Mouse (Mus musculus) cerebellum, adult 9-10 months (tissue): ENCODE data around the gene Psmb6.
"Not testable (repeated sequence)": the region's sequence is repeated elsewhere in the genome, so short reads cannot be mapped to it uniquely, and the experiment has no call there.

Experiments used
- DNase-seq: peaks from one replicate; pipeline ENCODE4 v3.0.0; 2022

The Psmb6 gene

DNA sequence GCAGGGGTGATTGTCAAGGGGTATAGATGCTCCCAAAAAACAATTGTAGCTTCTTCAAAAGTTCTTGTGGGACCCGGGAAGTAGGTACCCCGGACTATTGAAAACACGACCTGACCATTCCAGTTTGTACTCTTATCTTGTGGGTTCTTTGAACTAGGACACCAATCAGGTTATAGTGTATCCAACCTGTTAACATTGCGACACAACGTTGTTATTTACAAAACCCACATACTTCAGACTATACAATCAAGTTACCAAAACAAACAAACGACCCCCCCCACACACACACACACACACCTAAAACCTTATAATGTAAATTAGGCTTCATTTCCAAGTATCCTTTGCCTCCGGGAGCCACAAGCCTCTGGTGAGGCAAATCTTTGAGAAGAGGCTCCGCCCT is 385 bp upstream of the Psmb6 start:
- DNase-seq = peak; percentile 43

DNA sequence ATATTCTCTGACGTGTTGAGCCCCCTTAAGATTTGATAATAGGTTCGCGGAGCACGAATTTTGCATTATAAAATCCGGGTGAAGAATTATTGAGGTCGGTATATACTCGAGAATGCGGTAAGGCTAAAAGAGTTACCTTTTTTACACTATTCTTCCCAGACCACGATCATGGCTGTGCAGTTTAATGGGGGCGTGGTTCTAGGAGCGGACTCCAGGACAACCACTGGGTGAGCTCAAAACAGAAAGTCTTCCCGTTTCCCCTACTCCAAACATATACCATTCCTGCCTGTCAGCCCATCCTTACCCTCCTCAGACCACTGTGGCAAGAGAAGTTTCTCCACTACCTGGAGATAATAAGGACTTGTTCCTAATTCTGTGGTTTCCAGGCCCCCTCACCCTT is 559 bp downstream of the Psmb6 start:
- DNase-seq = no peak

DNA sequence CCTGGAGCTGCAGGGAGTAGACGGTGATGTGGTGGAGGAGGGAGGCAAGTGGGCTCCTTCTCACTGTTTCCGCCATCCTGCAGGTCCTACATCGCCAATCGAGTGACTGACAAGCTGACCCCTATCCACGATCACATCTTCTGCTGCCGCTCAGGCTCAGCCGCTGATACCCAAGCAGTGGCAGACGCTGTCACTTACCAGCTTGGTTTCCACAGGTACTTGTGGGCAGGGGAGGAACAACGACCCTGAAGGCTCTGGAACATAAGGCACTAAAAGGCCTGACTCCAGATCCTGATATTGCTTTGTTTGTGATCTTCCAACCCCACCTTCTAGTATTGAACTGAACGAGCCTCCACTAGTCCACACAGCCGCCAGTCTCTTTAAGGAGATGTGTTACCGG is 1.0 kb downstream of the Psmb6 start:
- no peak for DNase-seq

DNA sequence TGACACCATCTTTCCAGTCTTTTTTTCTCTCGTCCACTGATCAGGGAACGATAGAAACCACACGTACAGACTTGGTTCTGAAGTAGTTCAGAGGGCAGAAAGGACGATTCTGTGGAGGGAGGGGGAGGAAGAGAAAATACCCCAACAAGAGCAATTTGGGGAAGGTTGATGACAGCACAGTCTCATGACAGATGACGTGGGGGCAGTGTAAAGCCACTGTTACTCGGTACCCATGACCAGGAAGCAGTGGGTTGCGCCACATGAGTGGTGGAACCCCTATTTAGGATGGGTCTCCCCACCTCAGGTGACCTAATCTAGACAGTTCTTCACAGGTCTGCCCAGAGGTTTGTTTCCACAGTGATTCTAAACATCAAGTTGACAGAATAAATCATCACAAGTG is 3.4 kb downstream of the Psmb6 start:
- DNase-seq = no peak

DNA sequence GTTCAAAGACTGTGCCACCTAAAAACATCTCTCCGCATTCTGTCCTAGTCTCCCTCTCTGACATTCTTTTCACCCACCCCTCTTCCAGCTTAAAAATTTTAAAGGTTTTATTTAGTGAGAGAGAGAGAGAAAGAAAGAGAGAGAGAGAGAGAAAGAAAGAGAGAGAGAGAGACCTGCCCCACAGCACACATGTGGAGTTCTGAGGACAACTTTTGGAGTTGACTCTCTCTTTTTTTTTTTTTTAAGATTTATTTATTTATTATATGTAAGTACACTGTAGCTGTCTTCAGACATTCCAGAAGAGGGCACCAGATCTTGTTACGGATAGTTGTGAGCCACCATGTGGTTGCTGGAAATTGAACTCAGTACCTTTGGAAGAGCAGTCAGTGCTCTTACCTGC is 5.9 kb downstream of the Psmb6 start:
- not testable (repeated sequence) for DNase-seq

DNA sequence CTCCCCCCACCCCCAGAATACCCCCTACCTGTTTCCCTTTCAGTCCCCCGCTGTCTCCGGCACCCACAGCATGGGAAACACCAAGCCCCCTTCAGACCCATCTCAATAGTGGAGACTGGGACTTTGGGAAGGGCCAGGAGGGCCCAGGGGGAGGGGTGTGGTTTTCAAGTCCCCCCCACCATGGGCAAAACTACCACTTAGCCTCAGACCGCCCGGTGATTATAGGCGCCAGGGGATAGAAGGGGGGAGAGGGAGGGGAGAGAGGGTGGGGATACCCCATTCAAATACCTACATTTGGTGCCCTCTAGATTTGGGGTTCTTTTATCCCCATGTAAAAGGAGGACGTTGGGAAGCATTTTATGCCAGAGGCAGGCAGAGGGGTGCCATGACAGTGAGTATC is 7.7 kb downstream of the Psmb6 start, which contains the start of gene Gm40193:
Gm40193 (minus strand) TSS at position 101 of the 400 bp plus-strand sequence.
- no peak for DNase-seq

DNA sequence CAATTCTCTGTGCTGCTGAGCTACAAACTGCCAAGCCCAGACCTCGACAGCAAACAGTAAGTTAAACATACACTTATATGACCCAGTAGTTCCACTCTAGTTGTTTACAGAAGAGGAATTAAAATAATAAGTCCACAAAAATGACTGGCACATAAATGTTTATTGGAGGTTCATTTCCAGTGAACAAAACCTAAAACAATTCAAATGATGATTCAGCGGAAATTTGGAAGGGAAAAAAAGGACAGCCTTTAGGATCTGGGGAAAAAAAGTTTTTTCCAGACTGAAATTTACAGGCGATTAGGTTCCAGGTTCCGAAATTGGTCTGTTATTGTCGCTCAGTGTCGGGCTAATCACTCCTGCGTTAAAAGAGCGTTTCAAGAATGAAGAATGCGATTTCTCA is 14.3 kb downstream of the Psmb6 start:
- DNase-seq = no peak

GRCm38 (mm10) chr11:70539877-70540587 is 14.9 kb downstream of the Psmb6 start, which contains the start of gene Pld2:
Gene Pld2, plus strand, starts transcription at chr11:70540064.
- no peak for DNase-seq

- no peak for DNase-seq
Measured at GRCm38 (mm10) chr11:70540928-70541327, 15.8 kb downstream of the Psmb6 start.

DNA sequence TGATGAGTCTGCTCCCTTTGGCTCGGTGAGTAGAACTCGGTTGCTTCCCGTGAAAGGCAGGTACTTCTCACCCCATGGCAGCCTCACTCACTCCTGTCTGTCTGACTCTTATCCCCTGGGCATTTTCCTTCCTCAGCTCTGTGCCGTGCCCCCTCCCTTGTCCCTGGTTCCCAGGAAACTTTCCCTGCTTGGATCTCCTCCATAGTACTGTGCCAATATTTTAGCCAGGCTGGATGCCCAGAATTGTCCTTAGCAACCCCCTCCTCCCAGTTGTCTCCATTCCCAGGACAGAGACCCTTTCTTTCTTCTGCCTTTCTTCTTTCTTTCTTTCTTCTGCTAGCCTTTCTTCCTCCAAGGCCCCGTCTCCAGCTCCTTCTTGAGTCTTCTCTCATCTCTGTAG is 16.2 kb downstream of the Psmb6 start:
- DNase-seq = no peak

DNA sequence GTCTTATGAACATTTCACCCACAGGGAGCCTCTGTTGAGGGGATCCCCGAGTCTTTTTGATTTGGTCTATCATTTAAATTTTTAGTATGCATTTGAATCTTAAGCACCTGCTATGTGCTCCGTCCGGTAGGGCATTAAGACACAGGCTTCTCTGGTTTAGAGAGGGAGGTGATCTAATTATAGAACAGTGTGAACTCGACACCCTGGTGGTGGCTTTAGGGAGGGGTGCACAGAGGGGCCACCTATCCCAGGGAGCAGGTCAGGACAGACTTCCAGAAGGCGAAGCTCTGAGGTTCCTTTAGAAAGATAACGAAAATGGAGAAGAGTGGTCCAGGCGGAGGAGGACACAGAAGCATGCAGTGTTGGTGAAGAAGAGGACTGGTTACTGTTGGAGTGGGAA is 19.3 kb downstream of the Psmb6 start:
- DNase-seq = no peak

- DNase-seq = no peak
Measured at GRCm38 (mm10) chr11:70551526-70551925, 26.4 kb downstream of the Psmb6 start.

DNA sequence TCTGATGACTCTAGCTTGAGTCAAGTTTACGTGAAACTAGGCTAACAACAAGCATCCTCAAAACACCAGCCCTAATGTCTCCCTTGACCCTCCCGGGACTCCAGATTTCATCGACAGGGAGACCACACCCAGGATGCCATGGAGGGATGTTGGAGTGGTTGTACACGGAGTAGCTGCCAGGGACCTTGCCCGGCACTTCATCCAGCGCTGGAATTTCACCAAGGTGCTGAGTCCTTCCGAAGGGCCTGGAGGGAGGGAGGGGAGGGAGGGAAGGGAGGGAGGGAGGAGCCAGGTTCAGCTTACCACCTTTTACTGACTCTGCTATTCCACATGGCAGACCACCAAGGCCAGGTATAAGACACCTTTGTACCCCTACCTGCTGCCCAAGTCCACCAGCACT is 28.8 kb downstream of the Psmb6 start:
- no peak for DNase-seq

- DNase-seq = no peak
Measured at GRCm38 (mm10) chr11:70557545-70557944, 32.4 kb downstream of the Psmb6 start.

DNA sequence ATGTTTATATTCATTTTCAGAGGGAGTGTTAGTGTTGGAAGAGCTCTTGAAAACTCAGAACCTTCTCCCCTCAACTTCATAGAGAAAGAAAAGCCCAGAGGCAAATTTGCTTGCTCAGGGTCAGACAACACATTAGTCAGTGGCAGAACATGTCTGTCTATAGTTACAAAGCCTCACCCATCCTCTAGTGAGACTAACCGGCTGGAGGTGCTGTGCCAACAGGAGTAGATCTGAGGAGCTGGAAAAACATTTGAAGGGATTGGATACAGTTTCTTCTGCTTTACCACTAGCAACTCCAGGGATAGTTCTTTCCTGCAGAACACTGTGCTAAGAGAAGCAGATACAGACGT is 36.7 kb downstream of the Psmb6 start:
- no peak for DNase-seq

DNA sequence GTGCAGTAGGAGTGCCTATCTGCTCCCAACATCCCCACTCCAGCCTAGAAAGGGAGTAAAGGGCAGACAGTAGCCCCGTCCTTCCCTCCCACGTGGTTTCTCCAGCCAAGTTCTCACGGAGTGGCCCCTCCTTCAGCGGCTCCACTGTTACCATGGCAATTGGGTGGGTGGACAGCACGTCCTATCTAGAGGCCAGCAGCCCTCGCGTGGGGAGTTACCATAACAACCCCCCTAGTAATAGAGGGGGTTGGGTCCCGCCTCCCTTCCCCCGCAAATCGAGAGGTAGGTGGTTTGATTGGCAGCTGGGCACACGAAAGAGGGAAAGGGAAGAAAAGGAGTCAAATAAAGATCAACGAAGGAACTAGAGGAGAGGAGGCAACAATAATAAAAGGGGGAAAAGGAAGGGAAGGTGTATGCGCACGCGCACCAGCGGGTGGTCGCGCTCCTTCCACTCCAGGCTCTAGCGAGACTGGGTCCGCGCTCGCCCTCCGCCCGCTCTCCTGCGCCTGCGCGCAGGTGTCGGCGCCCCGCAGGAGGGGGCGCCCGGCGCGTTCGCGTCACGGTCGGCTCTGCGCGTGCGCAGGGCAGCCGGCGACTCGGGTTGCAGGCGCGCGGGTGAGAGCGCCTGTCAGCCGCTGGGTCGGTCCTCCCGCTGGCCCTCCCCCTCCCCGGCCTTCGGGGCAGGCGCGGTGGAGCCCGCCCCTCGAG is 37.3 kb downstream of the Psmb6 start, which contains the start of gene Mink1:
Mink1 (plus strand) TSS at position 595 of the 708 bp plus-strand sequence.
- peak; percentile 84 for DNase-seq

DNA sequence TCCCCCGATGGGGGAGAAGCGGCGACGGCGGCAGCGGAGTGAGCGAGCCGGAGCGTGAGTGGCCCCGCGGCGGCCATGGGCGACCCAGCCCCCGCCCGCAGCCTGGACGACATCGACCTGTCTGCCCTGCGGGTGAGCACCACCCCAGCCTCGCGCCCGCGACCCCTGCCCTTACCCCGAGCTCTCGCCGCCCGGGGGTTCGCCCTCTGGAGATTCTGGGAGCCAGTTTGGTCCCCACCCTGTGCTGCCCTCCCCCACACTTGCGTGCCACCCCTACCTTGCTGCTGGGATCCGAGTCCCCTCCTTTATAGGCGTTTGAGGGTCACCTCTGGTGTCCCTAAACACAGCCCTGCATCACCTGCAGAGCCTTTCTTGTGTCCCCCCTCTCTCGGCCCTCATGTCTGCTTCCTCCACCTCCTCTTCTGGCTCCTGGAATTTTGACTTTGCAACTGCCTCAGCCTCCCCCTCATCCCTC is 37.9 kb downstream of the Psmb6 start:
- DNase-seq = no peak

- peak; percentile 46 for DNase-seq
Measured at GRCm38 (mm10) chr11:70563470-70564275, 38.5 kb downstream of the Psmb6 start.

DNA sequence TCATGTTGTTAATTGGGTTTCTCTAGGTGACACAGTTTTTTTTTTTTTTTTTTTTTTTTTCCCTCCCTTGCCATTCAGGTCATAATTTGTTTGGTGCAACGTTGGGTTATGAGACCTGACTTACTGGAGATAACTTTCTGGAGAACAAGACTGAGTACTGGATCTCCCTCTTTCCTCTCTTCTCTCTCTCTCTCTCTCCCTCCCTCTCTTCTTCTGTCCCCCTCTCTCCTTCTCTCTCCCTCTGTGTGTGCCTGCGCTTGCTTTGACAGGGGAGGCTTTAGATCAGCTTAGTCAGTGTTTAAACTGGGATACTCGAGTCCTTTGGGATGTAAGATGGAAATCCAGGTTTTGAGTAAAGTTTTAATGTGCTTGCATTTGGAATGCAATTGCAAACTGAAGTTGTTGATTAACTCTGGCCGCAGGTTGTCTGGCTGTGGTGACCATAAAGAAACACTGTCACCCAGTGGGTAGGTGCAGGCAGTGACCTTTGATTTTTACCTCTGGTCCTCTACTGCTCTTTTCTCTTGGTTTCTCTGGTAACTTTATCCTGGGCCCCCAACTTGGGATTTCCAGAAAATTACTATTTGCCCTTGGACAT is 39.2 kb downstream of the Psmb6 start:
- DNase-seq = no peak

GRCm38 (mm10) chr11:70566586-70566985 is 41.4 kb downstream of the Psmb6 start:
- no peak for DNase-seq

DNA sequence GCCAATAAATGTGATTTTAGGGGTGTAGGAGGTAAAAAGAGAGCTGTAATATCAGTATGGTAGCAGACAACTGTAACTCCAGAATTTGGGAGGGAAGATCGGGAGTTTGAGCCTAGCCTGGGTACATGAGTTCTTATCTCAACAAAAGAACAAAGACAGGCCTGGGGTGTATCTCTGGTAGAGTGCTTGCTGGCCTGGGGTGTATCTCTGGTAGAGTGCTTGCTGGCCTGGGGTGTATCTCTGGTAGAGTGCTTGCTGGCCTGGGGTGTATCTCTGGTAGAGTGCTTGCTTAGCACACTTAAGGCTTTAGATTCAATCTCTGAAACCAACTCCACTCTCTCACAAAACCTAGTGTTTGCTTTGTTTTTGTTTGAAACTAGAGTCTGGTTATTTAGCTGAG is 45.4 kb downstream of the Psmb6 start:
- DNase-seq = not testable (repeated sequence)

DNA sequence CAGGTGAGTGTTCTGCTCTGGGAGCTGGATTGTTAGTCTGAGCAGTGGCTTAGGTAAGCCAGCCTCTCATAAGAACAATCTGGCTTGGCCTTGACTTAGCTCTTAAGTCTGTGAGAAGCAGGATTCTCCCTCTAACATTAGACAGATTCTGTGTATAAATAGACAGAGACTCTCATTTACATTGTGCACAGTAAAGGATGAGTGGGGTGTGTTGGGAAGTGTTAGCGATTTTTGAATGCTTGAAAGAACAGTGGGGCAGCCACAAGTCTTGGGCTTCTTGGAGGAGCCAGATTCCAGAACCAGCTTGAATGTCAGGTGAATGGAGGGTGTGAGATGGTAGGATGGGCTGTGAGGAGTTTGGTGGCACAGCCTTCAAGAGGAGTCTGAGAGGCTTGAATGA is 46.5 kb downstream of the Psmb6 start:
- no peak for DNase-seq

GRCm38 (mm10) chr11:70572348-70572902 is 47.3 kb downstream of the Psmb6 start:
- DNase-seq = no peak
